Mouse (Mus musculus) CH12.LX (cell line): ENCODE measurements at regions not wholly inside any gene's neighbourhood (a gene's known extent, or its start where the extent isn't known, plus 50 kb on each side); places are given as distances from the start of the nearest gene placed in this dataset.

ENCODE experiments used
- DNase-seq: peaks from one replicate; pipeline ENCODE4 v3.0.0-alpha.2; 2013; ENCODE audit errors: extremely low read depth
- H3K27ac ChIP-seq: 2 replicates; pipeline ENCODE4 v1.5.1; 2012; ENCODE audit warnings: low read depth, mild to moderate bottlenecking, control low read depth, moderate library complexity; ENCODE audit not compliant: insufficient read depth
- H3K27me3 ChIP-seq: replicated peaks from 2 replicates; pipeline ENCODE3; 2012; ENCODE audit warnings: inconsistent platforms
- H3K36me3 ChIP-seq, 2 experiments: replicated peaks in 1 of 2; 2 replicates each; pipeline versions ENCODE3 to v1.6.1; 2012; ENCODE audit warnings: inconsistent platforms in 1 of 2, low read length in 1 of 2, mild to moderate bottlenecking in 1 of 2, mixed read lengths in 1 of 2, moderate library complexity in 1 of 2; ENCODE audit not compliant: control insufficient read depth in 1 of 2, insufficient read depth in 1 of 2
- H3K4me1 ChIP-seq, 2 experiments: 2 replicates each; pipeline ENCODE4 v1.6.1; 2012; ENCODE audit warnings: inconsistent platforms in 1 of 2, moderate library complexity in 1 of 2; ENCODE audit not compliant: insufficient read depth in 2 of 2, control insufficient read depth in 1 of 2
- H3K4me2 ChIP-seq: 2 replicates; pipeline ENCODE4 v1.6.1; 2012; ENCODE audit warnings: low read depth, mild to moderate bottlenecking, control low read depth; ENCODE audit not compliant: poor library complexity, insufficient read depth, severe bottlenecking
- H3K4me3 ChIP-seq, 3 experiments: fragments of 150-350 bp in 1 of 3; sonication (generic) in 1 of 3; replicated peaks in 1 of 3; 2 replicates each; pipeline versions ENCODE3 to v1.5.1; 2011 to 2012; ENCODE audit warnings: low read depth in 2 of 3, low read length in 2 of 3, mild to moderate bottlenecking in 2 of 3, moderate library complexity in 2 of 3, control low read depth in 1 of 3, improper control_type of control experiment in 1 of 3, inconsistent platforms in 1 of 3, mixed read lengths in 1 of 3; ENCODE audit not compliant: poor library complexity in 1 of 3
- H3K79me2 ChIP-seq: replicated peaks from 2 replicates; pipeline ENCODE4 v1.6.1; 2012; ENCODE audit warnings: mild to moderate bottlenecking, moderate library complexity; ENCODE audit not compliant: control insufficient read depth, poor library complexity, insufficient read depth, severe bottlenecking; ENCODE audit errors: extremely low read depth
- H3K9ac ChIP-seq: 2 replicates; pipeline ENCODE4 v1.6.1; 2012; ENCODE audit warnings: low read depth, mild to moderate bottlenecking, control low read depth, moderate library complexity; ENCODE audit not compliant: insufficient read depth
- H3K9me3 ChIP-seq: replicated peaks from 2 replicates; pipeline ENCODE3; 2012; ENCODE audit warnings: low read length, inconsistent platforms, mixed read lengths
- CHD1 ChIP-seq: IDR thresholded peaks from 2 replicates; pipeline ENCODE4 v1.6.1; 2012; ENCODE audit warnings: low read depth, low read length, improper control_type of control experiment, inconsistent platforms
- CTCF ChIP-seq, 2 experiments: IDR thresholded peaks in 1 of 2; conservative IDR thresholded peaks in 1 of 2; 2 replicates each; pipeline ENCODE4 v1.5.1; 2011 to 2012; ENCODE audit warnings: low read depth in 2 of 2, low read length in 2 of 2, improper control_type of control experiment in 1 of 2, inconsistent platforms in 1 of 2, mild to moderate bottlenecking in 1 of 2, moderate library complexity in 1 of 2
- ELF1 ChIP-seq: IDR thresholded peaks from 2 replicates; pipeline ENCODE4 v1.6.1; 2014; ENCODE audit warnings: low read depth, mild to moderate bottlenecking, inconsistent platforms, low read length, improper control_type of control experiment
- EP300 ChIP-seq: IDR thresholded peaks from 2 replicates; pipeline ENCODE4 v1.6.1; 2011; ENCODE audit warnings: low read length, improper control_type of control experiment
- GABPA ChIP-seq: IDR thresholded peaks from 2 replicates; pipeline ENCODE4 v1.6.1; 2012; ENCODE audit warnings: low read depth, low read length, improper control_type of control experiment, inconsistent platforms; ENCODE audit not compliant: insufficient replicate concordance
- HCFC1 ChIP-seq: IDR thresholded peaks from 2 replicates; pipeline ENCODE4 v1.6.1; 2012; ENCODE audit warnings: low read depth, mild to moderate bottlenecking, inconsistent platforms, low read length, improper control_type of control experiment
- JUND ChIP-seq: conservative IDR thresholded peaks from 2 replicates; pipeline ENCODE4 v1.6.1; 2011; ENCODE audit warnings: low read depth, low read length, improper control_type of control experiment
- KAT2A ChIP-seq: IDR thresholded peaks from 2 replicates; pipeline ENCODE4 v1.6.1; 2012; ENCODE audit warnings: low read length, improper control_type of control experiment, inconsistent platforms; ENCODE audit not compliant: insufficient replicate concordance
- MAX ChIP-seq: IDR thresholded peaks from 2 replicates; pipeline ENCODE4 v1.6.1; 2011; ENCODE audit warnings: low read length, improper control_type of control experiment
- MAZ ChIP-seq: IDR thresholded peaks from 2 replicates; pipeline ENCODE4 v1.6.1; 2012; ENCODE audit warnings: low read depth, mild to moderate bottlenecking, inconsistent platforms, low read length, improper control_type of control experiment, moderate library complexity
- MEF2A ChIP-seq: IDR thresholded peaks from 2 replicates; pipeline ENCODE4 v1.6.1; 2014; ENCODE audit warnings: low read depth, mild to moderate bottlenecking, inconsistent platforms, low read length, improper control_type of control experiment, borderline replicate concordance
- NRF1 ChIP-seq: IDR thresholded peaks from 2 replicates; pipeline ENCODE4 v1.6.1; 2014; ENCODE audit warnings: low read depth, mild to moderate bottlenecking, inconsistent platforms, low read length, improper control_type of control experiment, moderate library complexity
- PAX5 ChIP-seq: IDR thresholded peaks from 2 replicates; pipeline ENCODE4 v1.6.1; 2012; ENCODE audit warnings: low read length, inconsistent platforms, mixed read lengths
- POLR2AphosphoS2 ChIP-seq: IDR thresholded peaks from 2 replicates; pipeline ENCODE4 v1.6.1; 2011; ENCODE audit warnings: low read depth, low read length, improper control_type of control experiment
- SIN3A ChIP-seq: IDR thresholded peaks from 2 replicates; pipeline ENCODE4 v1.6.1; 2012; ENCODE audit warnings: low read length, improper control_type of control experiment, inconsistent platforms
- SMC3 ChIP-seq: IDR thresholded peaks from 2 replicates; pipeline ENCODE4 v1.6.1; 2011; ENCODE audit warnings: low read depth, low read length, improper control_type of control experiment
- UBTF ChIP-seq: IDR thresholded peaks from 2 replicates; pipeline ENCODE4 v1.6.1; 2012; ENCODE audit warnings: low read depth, mild to moderate bottlenecking, inconsistent platforms, low read length, improper control_type of control experiment, moderate library complexity
- USF1 ChIP-seq: IDR thresholded peaks from 2 replicates; pipeline ENCODE4 v1.6.1; 2014; ENCODE audit warnings: low read depth, mild to moderate bottlenecking, inconsistent platforms, low read length, improper control_type of control experiment
- USF2 ChIP-seq: conservative IDR thresholded peaks from 2 replicates; pipeline ENCODE4 v1.6.1; 2011; ENCODE audit warnings: low read depth, low read length, improper control_type of control experiment
- ZKSCAN1 ChIP-seq: IDR thresholded peaks from 2 replicates; pipeline ENCODE4 v1.6.1; 2012; ENCODE audit warnings: low read depth, inconsistent platforms, low read length, improper control_type of control experiment, borderline replicate concordance
- ZMIZ1 ChIP-seq: IDR thresholded peaks from 2 replicates; pipeline ENCODE4 v1.6.1; 2012; ENCODE audit warnings: low read depth, mild to moderate bottlenecking, inconsistent platforms, low read length, improper control_type of control experiment
- ZNF384 ChIP-seq: IDR thresholded peaks from 2 replicates; pipeline ENCODE4 v1.6.1; 2012; ENCODE audit warnings: low read depth, low read length, improper control_type of control experiment, inconsistent platforms
- dilution Hi-C: fragments of 300-500 bp; cut with MboI; formaldehyde crosslinking; loops from 2 replicates; pipeline ENCODE4 v1.14.3; 2020; ENCODE audit warnings: low sequenced_read_pairs; ENCODE audit not compliant: extremely low pct_unique_long_range_greater_than_20kb, extremely low pct_ligation_motif_present
- in situ Hi-C: fragments of 300-500 bp; cut with MboI; formaldehyde crosslinking; loops from 3 replicates; pipeline ENCODE4 v1.14.3; 2019; ENCODE audit warnings: low sequenced_read_pairs, low pct_ligation_motif_present, low pct_unique_long_range_greater_than_20kb, mixed read lengths

DNA sequence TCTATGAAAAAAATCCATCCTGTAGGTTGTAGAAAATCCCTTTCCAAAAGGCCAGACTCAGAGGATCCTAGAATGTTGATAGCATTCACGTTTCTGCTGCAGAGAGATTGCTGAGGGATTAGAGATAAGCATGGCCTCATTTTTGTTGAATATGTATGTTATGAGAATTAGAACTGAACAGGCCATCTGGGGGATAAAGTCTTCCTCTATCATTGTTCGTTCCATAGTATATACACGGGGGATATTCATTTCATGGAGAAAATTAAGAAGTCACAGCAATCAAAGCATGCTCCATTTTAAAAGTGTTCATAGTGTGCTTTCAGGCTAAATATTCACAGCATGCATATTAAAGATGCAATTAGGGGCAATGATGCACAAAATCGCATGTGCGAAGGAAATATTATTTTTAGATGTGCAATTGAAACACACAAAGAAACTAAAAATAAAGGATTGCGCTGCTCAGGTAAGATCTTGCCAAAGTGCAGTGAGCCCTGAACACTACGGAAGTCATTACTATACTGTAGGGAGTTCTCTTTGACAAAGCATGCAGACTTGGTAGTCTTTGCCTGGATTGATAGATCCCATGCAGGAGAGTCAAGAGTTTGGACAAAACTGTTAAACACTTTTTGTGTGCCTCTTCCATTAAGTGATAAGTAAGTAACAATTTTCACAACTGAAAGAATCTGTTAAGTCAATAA, 511.5 kb downstream of the Phf3 start:
- Histone ChIP-seq H3K36me3 (no peaks in the 10 kb centered on the region), H3K27ac (no peak overlapping the region), H3K9ac (no peak overlapping the region), H3K79me2 (no peaks in the 10 kb centered on the region), H3K4me1 (no peaks in the 10 kb centered on the region), H3K4me2 (no peak overlapping the region), H3K9me3 (peaks cover 9% of the 10 kb centered on the region), H3K4me3 (no peak overlapping the region), H3K27me3 (no peaks in the 10 kb centered on the region)
- TF ChIP-seq ELF1 (no peak), CTCF (conservative IDR thresholded peaks at IDR 0.05 in 1 of 2, IDR thresholded peaks at IDR 0.05 in 1 of 2; ENCODE audit: low read depth in 2 of 2, low read length in 2 of 2) (no peak), USF1 (no peak), NRF1 (no peak), KAT2A (no peak), SMC3 (no peak), JUND (no peak), SIN3A (no peak), EP300 (no peak), UBTF (no peak), HCFC1 (no peak), MEF2A (no peak), GABPA (no peak)
- in situ Hi-C loops, result no loop called here
- no peak for DNase-seq
- dilution Hi-C loops, result no loop called here

DNA sequence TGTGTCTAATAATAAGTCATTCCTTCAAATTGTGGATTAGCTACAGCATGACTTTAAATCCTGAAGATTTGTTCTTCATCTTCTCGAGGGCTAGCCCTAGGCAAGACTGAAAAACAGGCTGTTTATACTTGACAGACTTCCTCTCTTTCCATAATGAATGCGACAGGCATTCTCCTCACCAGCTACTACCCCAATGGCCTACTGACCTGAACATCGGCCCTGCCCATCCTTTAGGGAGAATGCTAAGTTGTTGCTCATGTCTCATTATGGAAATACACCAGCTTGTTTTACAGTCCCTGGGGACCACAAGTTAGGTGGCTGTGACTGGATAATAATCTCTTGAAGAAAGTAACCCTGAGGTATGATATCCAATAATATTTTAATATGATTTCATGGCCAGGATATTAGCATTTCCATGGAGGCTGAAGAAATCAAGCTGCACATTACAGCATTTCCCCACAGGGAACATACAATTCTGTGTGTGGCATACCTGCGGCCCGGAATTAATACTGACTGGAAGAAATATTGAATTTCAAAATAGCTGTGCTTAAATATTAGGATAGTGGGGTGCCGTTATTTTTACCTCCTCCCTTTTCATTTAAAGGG, 553.0 kb downstream of the Phf3 start:
- Histone ChIP-seq H3K9ac (no peak overlapping the region), H3K27ac (no peak overlapping the region), H3K27me3 (no peaks in the 10 kb centered on the region), H3K9me3 (peaks cover 17% of the 10 kb centered on the region), H3K4me1 (no peaks in the 10 kb centered on the region), H3K79me2 (no peaks in the 10 kb centered on the region), H3K4me2 (no peak overlapping the region), H3K4me3 (no peak overlapping the region), H3K36me3 (no peaks in the 10 kb centered on the region)
- dilution Hi-C loops (no loop called here), in situ Hi-C loops (no loop called here)
- no peak for TF ChIP-seq PAX5
- TF ChIP-seq ELF1, result no peak
- TF ChIP-seq CHD1, result no peak
- TF ChIP-seq ZMIZ1, result no peak
- TF ChIP-seq MAZ, result no peak
- no peak for TF ChIP-seq USF2
- TF ChIP-seq MAX, result no peak
- TF ChIP-seq ZNF384, result no peak
- TF ChIP-seq SMC3, result no peak
- TF ChIP-seq POLR2AphosphoS2, result no peak
- no peak for TF ChIP-seq UBTF
- no peak for TF ChIP-seq ZKSCAN1
- TF ChIP-seq CTCF (conservative IDR thresholded peaks at IDR 0.05 in 1 of 2, IDR thresholded peaks at IDR 0.05 in 1 of 2; ENCODE audit: low read depth in 2 of 2, low read length in 2 of 2), result no peak
- no peak for DNase-seq
